Mouse (Mus musculus) intestine, embryonic 15.5 days (tissue): ENCODE data around the gene Ptprn2. TPM values are rescaled to one million over a fixed set of nuclear protein-coding genes. Genes with fewer than 3 reads are reported as not detected.

Experiments used
- ATAC-seq: fragments of 200-750 bp; cut with Nextera tagmentation; 2 replicates; pipeline ENCODE4 v1.8.0; 2017; ENCODE audit warnings: moderate TSS enrichment, moderate library complexity
- H3K27ac ChIP-seq: fragments of 300-500 bp; sonication (generic); 2 replicates; pipeline ENCODE4 v1.5.1; 2015; ENCODE audit warnings: mild to moderate bottlenecking, inconsistent platforms
- H3K27me3 ChIP-seq: fragments of 300-500 bp; sonication (generic); replicated peaks from 2 replicates; pipeline ENCODE4 v1.6.1; 2015; ENCODE audit warnings: inconsistent platforms
- H3K36me3 ChIP-seq: fragments of 300-500 bp; sonication (generic); 2 replicates; pipeline ENCODE4 v1.6.1; 2015; ENCODE audit warnings: inconsistent platforms
- H3K4me1 ChIP-seq: fragments of 300-500 bp; sonication (generic); replicated peaks from 2 replicates; pipeline ENCODE4 v1.6.1; 2015; ENCODE audit warnings: inconsistent platforms
- H3K4me2 ChIP-seq: fragments of 300-500 bp; sonication (generic); replicated peaks from 2 replicates; pipeline ENCODE4 v1.6.1; 2015; ENCODE audit warnings: mild to moderate bottlenecking, inconsistent platforms
- H3K4me3 ChIP-seq: fragments of 300-500 bp; sonication (generic); replicated peaks from 2 replicates; pipeline ENCODE4 v1.5.1; 2015; ENCODE audit warnings: inconsistent platforms
- H3K9ac ChIP-seq: fragments of 300-500 bp; sonication (generic); 2 replicates; pipeline ENCODE4 v1.6.1; 2015; ENCODE audit warnings: inconsistent platforms
- H3K9me3 ChIP-seq: fragments of 300-500 bp; sonication (generic); 2 replicates; pipeline ENCODE4 v1.6.1; 2016; ENCODE audit warnings: inconsistent platforms
- WGBS: fragments of 180-500 bp; shearing (Covaris S2); methylation state at CpG from one replicate; pipeline ENCODE4 v1.1.7; 2015; 5-methylcytosine and 5-hydroxymethylcytosine counted together
- polyA plus RNA-seq: library from polyadenylated mRNA; unstranded; fragments of >200 nt; fragmentation: Nextera tagmentation; extraction: Ambion mirVana; gene quantifications from 2 replicates; pipeline ENCODE4 v1.2.1, GENCODE M21; 2015

Ptprn2 gene
- polyA plus RNA-seq, 1 experiment from 2014 or later: 1.9 TPM

- Histone ChIP-seq H3K36me3 (no peaks in the 10 kb centered on the region), H3K4me1 (no peaks in the 10 kb centered on the region), H3K4me3 (no peak overlapping the region), H3K4me2 (no peak overlapping the region), H3K27me3 (no peaks in the 10 kb centered on the region), H3K9ac (no peak overlapping the region), H3K27ac (no peak overlapping the region), H3K9me3 (no peaks in the 10 kb centered on the region)
- WGBS: 39% methylated on average over 4 of the region's 4 CpGs
- no peak for ATAC-seq
Measured at GRCm38 (mm10) chr12:117207421-117208120, 722.1 kb downstream of the Ptprn2 start.

GRCm38 (mm10) chr12:117210467-117210866 is 724.9 kb downstream of the Ptprn2 start:
- Histone ChIP-seq H3K27me3 (no peaks in the 10 kb centered on the region), H3K4me2 (no peak overlapping the region), H3K9ac (no peak overlapping the region), H3K4me3 (no peak overlapping the region), H3K9me3 (no peaks in the 10 kb centered on the region), H3K27ac (no peak overlapping the region), H3K4me1 (no peaks in the 10 kb centered on the region), H3K36me3 (no peaks in the 10 kb centered on the region)
- ATAC-seq: no peak
- WGBS: 93% methylated on average over 4 of the region's 4 CpGs

- Histone ChIP-seq H3K9ac (no peak overlapping the region), H3K4me2 (no peak overlapping the region), H3K9me3 (no peaks in the 10 kb centered on the region), H3K27ac (no peak overlapping the region), H3K27me3 (no peaks in the 10 kb centered on the region), H3K4me1 (no peaks in the 10 kb centered on the region), H3K36me3 (no peaks in the 10 kb centered on the region), H3K4me3 (no peak overlapping the region)
- WGBS: 69% methylated on average over 1 of the region's 1 CpGs
- ATAC-seq: no peak
Measured at GRCm38 (mm10) chr12:117213531-117213930, 728.0 kb downstream of the Ptprn2 start.

GRCm38 (mm10) chr12:117214272-117214671 is 728.8 kb downstream of the Ptprn2 start:
- no peaks in the 10 kb centered on the region for H3K9me3 ChIP-seq
- H3K27me3 ChIP-seq: no peaks in the 10 kb centered on the region
- H3K4me3 ChIP-seq: no peak overlapping the region
- H3K4me1 ChIP-seq: no peaks in the 10 kb centered on the region
- no peaks in the 10 kb centered on the region for H3K36me3 ChIP-seq
- WGBS: 71% methylated on average over 4 of the region's 4 CpGs
- no peak overlapping the region for H3K4me2 ChIP-seq
- no peak for ATAC-seq
- no peak overlapping the region for H3K27ac ChIP-seq
- H3K9ac ChIP-seq: no peak overlapping the region

- Histone ChIP-seq H3K4me2 (no peak overlapping the region), H3K9me3 (no peaks in the 10 kb centered on the region), H3K27ac (no peak overlapping the region), H3K36me3 (no peaks in the 10 kb centered on the region), H3K4me3 (no peak overlapping the region), H3K9ac (no peak overlapping the region), H3K4me1 (no peaks in the 10 kb centered on the region), H3K27me3 (no peaks in the 10 kb centered on the region)
- WGBS: 78% methylated on average over 5 of the region's 5 CpGs
- no peak for ATAC-seq
Measured at GRCm38 (mm10) chr12:117214919-117215318, 729.4 kb downstream of the Ptprn2 start.

- H3K4me2 ChIP-seq: no peak overlapping the region
- H3K36me3 ChIP-seq: no peaks in the 10 kb centered on the region
- H3K27me3 ChIP-seq: no peaks in the 10 kb centered on the region
- no peak overlapping the region for H3K4me3 ChIP-seq
- no peak overlapping the region for H3K9ac ChIP-seq
- WGBS: 79% methylated on average over 4 of the region's 4 CpGs
- H3K9me3 ChIP-seq: no peaks in the 10 kb centered on the region
- no peaks in the 10 kb centered on the region for H3K4me1 ChIP-seq
- no peak for ATAC-seq
- H3K27ac ChIP-seq: no peak overlapping the region
Measured at GRCm38 (mm10) chr12:117221909-117222308, 736.4 kb downstream of the Ptprn2 start.

GRCm38 (mm10) chr12:117224036-117224435 is 738.5 kb downstream of the Ptprn2 start:
- Histone ChIP-seq H3K4me1 (no peaks in the 10 kb centered on the region), H3K36me3 (no peaks in the 10 kb centered on the region), H3K4me2 (no peak overlapping the region), H3K9ac (no peak overlapping the region), H3K9me3 (no peaks in the 10 kb centered on the region), H3K4me3 (no peak overlapping the region), H3K27ac (no peak overlapping the region), H3K27me3 (no peaks in the 10 kb centered on the region)
- ATAC-seq: no peak
- WGBS: 68% methylated on average over 1 of the region's 1 CpGs

- Histone ChIP-seq H3K4me2 (no peak overlapping the region), H3K4me3 (no peak overlapping the region), H3K9ac (no peak overlapping the region), H3K9me3 (no peaks in the 10 kb centered on the region), H3K36me3 (no peaks in the 10 kb centered on the region), H3K4me1 (no peaks in the 10 kb centered on the region), H3K27me3 (no peaks in the 10 kb centered on the region), H3K27ac (no peak overlapping the region)
- WGBS: 73% methylated on average over 3 of the region's 3 CpGs
- ATAC-seq: peak; percentile 82
Measured at GRCm38 (mm10) chr12:117227236-117227635, 741.7 kb downstream of the Ptprn2 start.

- no peaks in the 10 kb centered on the region for H3K4me1 ChIP-seq
- H3K9me3 ChIP-seq: no peaks in the 10 kb centered on the region
- H3K27ac ChIP-seq: no peak overlapping the region
- ATAC-seq: no peak
- no peak overlapping the region for H3K4me2 ChIP-seq
- H3K27me3 ChIP-seq: no peaks in the 10 kb centered on the region
- no peak overlapping the region for H3K9ac ChIP-seq
- H3K36me3 ChIP-seq: no peaks in the 10 kb centered on the region
- 85% methylated on average over 4 of the region's 4 CpGs for WGBS
- no peak overlapping the region for H3K4me3 ChIP-seq
Measured at GRCm38 (mm10) chr12:117229442-117229841, 743.9 kb downstream of the Ptprn2 start.

- 74% methylated on average over 6 of the region's 6 CpGs for WGBS
- peak; percentile 59; the same call in 1 of the 2 replicates for ATAC-seq
- no peak overlapping the region for H3K27ac ChIP-seq
Measured at GRCm38 (mm10) chr12:117230282-117230681, 744.8 kb downstream of the Ptprn2 start.

GRCm38 (mm10) chr12:117231850-117232249 is 746.3 kb downstream of the Ptprn2 start:
- Histone ChIP-seq H3K36me3 (no peaks in the 10 kb centered on the region), H3K9ac (no peak overlapping the region), H3K27ac (no peak overlapping the region), H3K27me3 (no peaks in the 10 kb centered on the region), H3K4me2 (no peak overlapping the region), H3K9me3 (no peaks in the 10 kb centered on the region), H3K4me1 (no peaks in the 10 kb centered on the region), H3K4me3 (no peak overlapping the region)
- ATAC-seq: no peak
- 78% methylated on average over 5 of the region's 5 CpGs for WGBS

More at GRCm38 (mm10) chr12:117230282-117230681, 744.8 kb downstream of the Ptprn2 start:
- Histone ChIP-seq H3K27me3 (no peaks in the 10 kb centered on the region), H3K4me3 (no peak overlapping the region), H3K9ac (no peak overlapping the region), H3K36me3 (no peaks in the 10 kb centered on the region), H3K4me2 (no peak overlapping the region), H3K4me1 (no peaks in the 10 kb centered on the region), H3K9me3 (no peaks in the 10 kb centered on the region)

- Histone ChIP-seq H3K4me1 (no peaks in the 10 kb centered on the region), H3K27ac (no peak overlapping the region), H3K4me3 (no peak overlapping the region), H3K9me3 (no peaks in the 10 kb centered on the region), H3K27me3 (no peaks in the 10 kb centered on the region), H3K36me3 (no peaks in the 10 kb centered on the region), H3K9ac (no peak overlapping the region), H3K4me2 (no peak overlapping the region)
- ATAC-seq: no peak
Measured at GRCm38 (mm10) chr12:117235114-117235513, 749.6 kb downstream of the Ptprn2 start.

GRCm38 (mm10) chr12:117236020-117236734 is 750.7 kb downstream of the Ptprn2 start:
- no peak overlapping the region for H3K4me2 ChIP-seq
- no peak overlapping the region for H3K27ac ChIP-seq
- WGBS: 72% methylated on average over 4 of the region's 4 CpGs
- H3K9ac ChIP-seq: no peak overlapping the region
- H3K4me3 ChIP-seq: no peak overlapping the region
- no peaks in the 10 kb centered on the region for H3K4me1 ChIP-seq
- H3K36me3 ChIP-seq: no peaks in the 10 kb centered on the region
- no peaks in the 10 kb centered on the region for H3K27me3 ChIP-seq
- no peak for ATAC-seq
- no peaks in the 10 kb centered on the region for H3K9me3 ChIP-seq
